Mouse (Mus musculus) layer of hippocampus, postnatal 25 days (tissue): ENCODE results near the gene Spata3. TPM values are rescaled to one million over a fixed set of nuclear protein-coding genes. Genes with fewer than 3 reads are reported as not detected.

ENCODE experiments used
- DNase-seq, 2 experiments: peaks; one replicate each; pipeline ENCODE4 v3.0.0; 2022; ENCODE audit warnings: mixed read lengths in 2 of 2, low spot score in 1 of 2; ENCODE audit errors: extremely low spot score in 1 of 2
- total RNA-seq, 2 experiments: library from RNA; stranded (reverse); gene quantifications; 2 replicates each; pipeline ENCODE4 v1.2.3; 2021

Gene Spata3
- total RNA-seq, 2 experiments from 2014 or later = 1.0 to 1.2 TPM

- no peak for DNase-seq
Observed at GRCm38 (mm10) chr1:86021365-86021989, 4.9 kb downstream of the Spata3 start.

- peak in 1 of 2 experiments; percentile 33 for DNase-seq
Observed at GRCm38 (mm10) chr1:86032273-86032987, 15.8 kb downstream of the Spata3 start.

- DNase-seq = no peak
Observed at GRCm38 (mm10) chr1:86038191-86038951, 21.8 kb downstream of the Spata3 start.

- DNase-seq = no peak
Observed at GRCm38 (mm10) chr1:86040131-86040530, 23.5 kb downstream of the Spata3 start.

GRCm38 (mm10) chr1:86040817-86041216 is 24.2 kb downstream of the Spata3 start:
- no peak for DNase-seq

GRCm38 (mm10) chr1:86045056-86045455 is 28.4 kb downstream of the Spata3 start:
- no peak for DNase-seq

- DNase-seq = peak; percentile 23 to 36
Observed at GRCm38 (mm10) chr1:86045848-86046805, 29.5 kb downstream of the Spata3 start, which contains the start of gene 2810459M11Rik. TSS of gene 2810459M11Rik (plus strand) at chr1:86045863.

GRCm38 (mm10) chr1:86046833-86047563 is 30.4 kb downstream of the Spata3 start:
- no peak for DNase-seq

GRCm38 (mm10) chr1:86048231-86048630 is 31.6 kb downstream of the Spata3 start:
- no peak for DNase-seq

GRCm38 (mm10) chr1:86048744-86049143 is 32.1 kb downstream of the Spata3 start:
- DNase-seq = no peak

GRCm38 (mm10) chr1:86053198-86053921 is 36.7 kb downstream of the Spata3 start:
- DNase-seq = peak; percentile 51 to 68

- no peak for DNase-seq
Observed at GRCm38 (mm10) chr1:86054943-86055342, 38.3 kb downstream of the Spata3 start.

GRCm38 (mm10) chr1:86056284-86056683 is 39.7 kb downstream of the Spata3 start:
- no peak for DNase-seq

GRCm38 (mm10) chr1:86058856-86059769 is 42.5 kb downstream of the Spata3 start:
- DNase-seq = peak; percentile 95 to 97

GRCm38 (mm10) chr1:86062523-86062922 is 45.9 kb downstream of the Spata3 start:
- DNase-seq = no peak

GRCm38 (mm10) chr1:86064271-86064991 is 47.8 kb downstream of the Spata3 start, which contains the start of gene Psmd1:
TSS of gene Psmd1 (plus strand) at chr1:86064387.
- DNase-seq = peak; percentile 89 to 93

- no peak for DNase-seq
Observed at GRCm38 (mm10) chr1:86076565-86076964, 59.9 kb downstream of the Spata3 start.
